Comparison of ENCODE assay signal across 25 mouse cellular contexts in the genomic region with DNA sequence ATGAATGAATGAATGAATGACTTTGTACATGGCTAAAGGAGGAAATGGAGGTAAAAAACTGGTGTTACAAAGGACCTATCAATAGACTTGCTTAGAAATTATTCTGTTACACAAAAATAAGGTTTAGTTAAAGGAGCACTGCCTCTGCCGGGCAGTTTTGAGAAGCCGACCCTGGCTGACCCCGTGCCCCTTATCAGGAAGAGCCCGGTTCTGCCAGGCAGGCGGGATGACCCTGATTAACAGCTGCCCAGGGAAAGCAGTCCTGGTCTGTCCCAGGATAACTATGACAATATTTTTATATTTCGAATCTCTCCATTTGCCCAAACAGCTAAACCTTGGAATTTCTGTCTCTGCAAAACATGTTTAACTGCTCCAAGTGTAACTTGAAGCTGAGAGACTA. TPM values are rescaled to one million over a fixed set of nuclear protein-coding genes. Genes with fewer than 3 reads are reported as not detected.
"Had no signal": no experiment of that assay in that cellular context is flagged by ENCODE, and none has a peak within 500 bp of the region (broad histone marks: within the 10 kb centered on the region; RNA-seq: fewer than 3 reads in every experiment).

No protein-coding gene starts in this region.

- H3K4me2 ChIP-seq: heart, embryonic 12.5 days; hindbrain, embryonic 13.5 days; hindbrain, embryonic 15.5 days; intestine, embryonic 15.5 days; kidney, embryonic 15.5 days; limb, embryonic 13.5 days; limb, embryonic 15.5 days had no signal

- H3K4me1 ChIP-seq: heart, embryonic 12.5 days; hindbrain, embryonic 13.5 days; hindbrain, embryonic 15.5 days; intestine, embryonic 15.5 days; kidney, embryonic 15.5 days; limb, embryonic 15.5 days had no signal

- ATAC-seq: forebrain, postnatal 0 days; hindbrain, postnatal 0 days; intestine, embryonic 15.5 days had no signal

- H3K4me3 ChIP-seq: heart, adult 2 months; heart, embryonic 12.5 days; hindbrain, embryonic 13.5 days; hindbrain, embryonic 15.5 days; intestine, embryonic 15.5 days; kidney, embryonic 15.5 days; limb, embryonic 13.5 days; limb, embryonic 15.5 days had no signal

- H3K27me3 ChIP-seq: heart, embryonic 12.5 days; hindbrain, embryonic 13.5 days; hindbrain, embryonic 15.5 days; intestine, embryonic 15.5 days; kidney, embryonic 15.5 days; limb, embryonic 13.5 days; limb, embryonic 15.5 days had no signal

- DNase-seq: forebrain, postnatal 0 days; gastrocnemius, postnatal 14 days; gastrocnemius, postnatal 36 days; heart, adult 11 months; heart, adult 2 months; heart, postnatal 10 days; kidney, adult 11 months; kidney, adult 2 months; kidney, adult 9 months; kidney, postnatal 14 days; kidney, postnatal 36 days; layer of hippocampus, adult 9-11 months; layer of hippocampus, postnatal 36 days; left cerebral cortex, postnatal 4 days had no signal

- H3K36me3 ChIP-seq: heart, embryonic 12.5 days; hindbrain, embryonic 13.5 days; hindbrain, embryonic 15.5 days; intestine, embryonic 15.5 days; kidney, embryonic 15.5 days; limb, embryonic 13.5 days; limb, embryonic 15.5 days had no signal

- H3K9ac ChIP-seq: forebrain, postnatal 0 days; heart, embryonic 12.5 days; hindbrain, embryonic 13.5 days; hindbrain, embryonic 15.5 days; intestine, embryonic 15.5 days; kidney, embryonic 15.5 days; limb, embryonic 13.5 days; limb, embryonic 15.5 days had no signal

- H3K9me3 ChIP-seq: heart, embryonic 12.5 days; hindbrain, embryonic 13.5 days; hindbrain, embryonic 15.5 days; intestine, embryonic 15.5 days; kidney, embryonic 15.5 days; limb, embryonic 13.5 days; limb, embryonic 15.5 days had no signal

- H3K27ac ChIP-seq: heart, adult 2 months; hindbrain, embryonic 13.5 days; hindbrain, embryonic 15.5 days; hindbrain, postnatal 0 days; intestine, embryonic 15.5 days; kidney, embryonic 15.5 days; kidney, postnatal 0 days; limb, embryonic 13.5 days; limb, embryonic 15.5 days had no signal

RNA-seq across cellular contexts. Expression of a gene that starts 7.2 kb away (rescaled TPM):
- total RNA-seq: gastrocnemius, postnatal 14 days; heart, adult 2 months; hematopoietic stem cell, adult 5-6 weeks; liver, adult 2 months had no signal
- polyA plus RNA-seq: liver, adult 2 months had no signal
